Mouse (Mus musculus) liver, postnatal 0 days (tissue): ENCODE results near the gene Slc4a4.

Experiments
- CTCF ChIP-seq: sonication (generic); IDR thresholded peaks from 2 replicates; pipeline ENCODE4 v1.5.1; 2016; ENCODE audit warnings: antibody characterized with exemption, low read depth
- EP300 ChIP-seq: IDR thresholded peaks from 2 replicates; pipeline ENCODE4 v1.6.1; 2016; ENCODE audit warnings: antibody characterized with exemption, low read depth, mild to moderate bottlenecking

DNA sequence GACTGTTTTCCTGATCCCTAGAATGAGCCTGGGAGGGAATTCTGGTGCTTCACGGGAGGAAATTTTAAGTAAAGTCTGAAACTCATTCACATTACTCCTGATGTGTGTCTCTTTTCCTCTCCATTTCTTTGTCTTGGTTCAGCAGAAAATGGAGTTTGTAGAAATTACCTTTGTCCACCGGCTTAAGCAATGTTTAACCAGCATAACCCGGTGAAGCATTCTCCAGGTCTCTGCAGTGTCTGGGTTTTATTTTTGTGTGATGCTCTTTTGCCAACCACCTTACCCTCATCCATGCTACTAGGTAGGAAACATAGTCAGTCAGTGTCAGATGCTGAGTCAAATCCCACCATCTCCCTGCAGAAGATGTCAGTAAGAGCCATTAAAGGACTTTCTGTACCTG is 183.4 kb downstream of the Slc4a4 start:
- no peak for TF ChIP-seq CTCF
- TF ChIP-seq EP300, result no peak
